Mouse (Mus musculus) forebrain, embryonic 11.5 days (tissue): Measurements from ENCODE around the gene Gstp1. TPM values are rescaled to one million over a fixed set of nuclear protein-coding genes. Genes with fewer than 3 reads are reported as not detected.
"Not testable (repeated sequence)": the region's sequence is repeated elsewhere in the genome, so short reads cannot be mapped to it uniquely, and the experiment has no call there.

Experiments
- ATAC-seq: fragments of 200-750 bp; cut with Nextera tagmentation; replicated peaks from 2 replicates; pipeline ENCODE4 v1.8.0; 2017; ENCODE audit warnings: moderate TSS enrichment; ENCODE audit not compliant: low FRiP score
- DNase-seq: peaks from one replicate; pipeline ENCODE4 v3.0.0-alpha.2; 2017; ENCODE audit warnings: low spot score
- H3K27ac ChIP-seq: fragments of 300-500 bp; sonication (generic); 2 replicates; pipeline ENCODE4 v1.5.1; 2014; ENCODE audit warnings: low read depth, low read length
- H3K27me3 ChIP-seq: fragments of 300-500 bp; sonication (generic); 2 replicates; pipeline ENCODE4 v1.6.1; 2014; ENCODE audit warnings: mild to moderate bottlenecking, low read length, mixed read lengths; ENCODE audit not compliant: control insufficient read depth, insufficient read depth
- H3K36me3 ChIP-seq: fragments of 300-500 bp; sonication (generic); 2 replicates; pipeline ENCODE4 v1.6.1; 2014; ENCODE audit warnings: mild to moderate bottlenecking, low read length, moderate library complexity, mixed read lengths; ENCODE audit not compliant: control insufficient read depth, insufficient read depth
- H3K4me1 ChIP-seq: fragments of 300-500 bp; sonication (generic); replicated peaks from 2 replicates; pipeline ENCODE4 v1.6.1; 2014; ENCODE audit warnings: low read length, mixed read lengths; ENCODE audit not compliant: control insufficient read depth, insufficient read depth
- H3K4me2 ChIP-seq: fragments of 300-500 bp; sonication (generic); 2 replicates; pipeline ENCODE4 v1.6.1; 2014; ENCODE audit warnings: low read depth, mild to moderate bottlenecking, low read length, moderate library complexity, mixed read lengths; ENCODE audit not compliant: severe bottlenecking
- H3K4me3 ChIP-seq: fragments of 300-500 bp; sonication (generic); 2 replicates; pipeline ENCODE4 v1.5.1; 2014; ENCODE audit warnings: low read depth, low read length
- H3K9ac ChIP-seq: fragments of 300-500 bp; sonication (generic); 2 replicates; pipeline ENCODE4 v1.6.1; 2014; ENCODE audit warnings: low read length
- H3K9me3 ChIP-seq: fragments of 300-500 bp; sonication (generic); 2 replicates; pipeline ENCODE4 v1.6.1; 2016; ENCODE audit warnings: low read length, mixed read lengths; ENCODE audit not compliant: control insufficient read depth
- WGBS: fragments of 180-500 bp; shearing (Covaris S2); extraction: QIAGEN DNeasy Blood & Tissue Kit; methylation state at CpG from one replicate; pipeline ENCODE4 v1.1.7; 2014; 5-methylcytosine and 5-hydroxymethylcytosine counted together
- polyA plus RNA-seq: library from polyadenylated mRNA; unstranded; fragments of >200 nt; fragmentation: Nextera tagmentation; extraction: Ambion mirVana; gene quantifications from 2 replicates; pipeline ENCODE4 v1.2.1, GENCODE M21; 2014

Gstp1 gene
- polyA plus RNA-seq, 1 experiment from 2014 or later: 347 TPM

DNA sequence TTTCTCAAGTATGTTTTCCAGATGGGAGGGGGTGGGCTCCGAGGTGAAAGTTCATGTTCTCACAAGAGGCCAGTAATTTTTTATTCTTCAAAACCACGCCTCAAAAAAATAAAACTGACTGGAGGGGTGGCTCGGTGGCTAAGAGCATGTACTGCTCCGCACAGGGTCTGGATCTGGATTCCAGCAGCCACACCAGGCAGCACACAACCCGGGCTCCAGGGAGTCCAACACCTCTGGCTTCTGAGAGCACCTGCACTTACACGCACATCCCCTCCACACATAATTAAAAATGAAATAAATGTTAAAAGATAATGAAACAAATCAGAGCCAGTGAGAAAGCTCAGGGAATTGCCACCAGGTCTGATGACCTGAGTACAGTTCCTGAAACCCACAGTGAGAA is 28.5 kb upstream of the Gstp1 start:
- ATAC-seq (no peak), DNase-seq (no peak)
- 86% methylated on average over 6 of the region's 6 CpGs for WGBS
- Histone ChIP-seq H3K9ac (no peak overlapping the region), H3K4me3 (no peak overlapping the region), H3K27me3 (no peaks in the 10 kb centered on the region), H3K27ac (no peak overlapping the region), H3K4me2 (no peak overlapping the region), H3K4me1 (no peaks in the 10 kb centered on the region), H3K9me3 (no peaks in the 10 kb centered on the region), H3K36me3 (no peaks in the 10 kb centered on the region)

DNA sequence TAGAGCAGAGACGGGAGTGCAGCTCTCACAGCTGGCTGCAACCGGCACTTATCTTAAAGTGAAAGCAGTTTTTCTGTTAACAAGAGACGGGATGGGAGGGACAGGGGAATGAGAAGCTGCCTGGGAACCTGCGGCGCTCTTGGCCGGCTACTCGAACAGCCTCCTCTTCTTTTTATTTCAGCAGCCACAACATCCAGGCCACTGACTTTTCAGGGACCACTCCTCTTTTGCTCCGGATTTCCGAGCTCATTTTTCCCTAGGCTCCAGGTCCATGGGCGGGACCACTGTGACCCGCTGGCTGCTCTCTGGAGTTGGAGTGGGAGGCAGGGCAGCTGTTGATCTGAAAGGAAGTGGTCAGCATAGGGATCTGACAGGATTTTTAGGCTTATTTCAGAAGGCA is 26.7 kb upstream of the Gstp1 start:
- H3K4me2 ChIP-seq, H3K9ac ChIP-seq, H3K9me3 ChIP-seq, H3K27me3 ChIP-seq, H3K27ac ChIP-seq, H3K4me1 ChIP-seq, ATAC-seq, DNase-seq, H3K36me3 ChIP-seq, H3K4me3 ChIP-seq: not testable (repeated sequence)
- 52% methylated on average over 4 of the region's 11 CpGs for WGBS

DNA sequence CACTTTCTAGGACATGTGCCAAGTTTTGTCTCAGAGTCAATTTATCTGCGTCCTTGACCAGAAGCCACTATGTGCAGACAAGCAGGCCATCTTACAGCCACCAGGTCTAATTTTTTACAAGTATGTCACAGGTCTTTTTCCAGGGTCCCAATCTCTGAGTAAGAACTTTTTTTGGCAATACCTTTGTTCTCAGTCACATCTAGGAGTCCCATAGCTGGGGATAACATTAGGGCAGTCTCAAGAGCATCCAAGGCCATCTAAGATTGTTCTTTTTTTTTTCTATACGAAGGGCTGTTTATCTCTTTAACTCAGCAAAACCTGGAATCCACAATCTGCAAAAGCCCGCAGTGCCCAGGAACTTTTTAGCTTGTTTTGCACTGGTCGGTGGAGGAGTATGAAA is 25.6 kb upstream of the Gstp1 start:
- ATAC-seq, H3K36me3 ChIP-seq: not testable (repeated sequence)

DNA sequence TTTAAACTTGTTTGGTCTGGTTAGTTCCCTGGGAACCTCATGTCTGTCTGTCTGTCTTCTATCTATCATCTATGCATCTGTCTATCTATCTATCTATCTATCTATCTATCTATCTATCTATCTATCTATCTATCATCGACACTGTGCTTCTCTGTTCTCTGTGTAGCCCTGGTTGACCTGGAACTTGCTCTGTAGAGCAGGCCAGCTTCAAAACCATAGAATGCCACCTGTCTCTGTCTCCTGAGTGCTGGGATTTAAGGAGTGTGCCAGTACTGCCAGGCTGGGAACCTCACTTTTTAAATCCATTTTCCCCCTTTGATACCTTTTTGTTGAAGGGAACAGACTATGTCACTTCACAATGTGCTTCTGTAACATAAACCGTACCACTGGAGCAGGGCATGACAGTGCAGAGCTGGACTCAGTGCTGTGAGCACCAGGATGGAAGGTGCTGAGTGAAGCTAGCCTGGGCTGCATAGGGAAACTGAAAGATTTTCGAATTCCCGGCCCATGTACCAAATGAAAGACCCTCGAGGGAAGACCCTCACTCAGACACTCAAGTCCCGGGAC is 23.2 kb upstream of the Gstp1 start:
- no peaks in the 10 kb centered on the region for H3K9me3 ChIP-seq
- WGBS: 97% methylated on average over 6 of the region's 6 CpGs
- no peak overlapping the region for H3K4me2 ChIP-seq
- no peaks in the 10 kb centered on the region for H3K4me1 ChIP-seq
- H3K4me3 ChIP-seq: no peak overlapping the region
- DNase-seq (no peak), ATAC-seq (no peak)
- no peaks in the 10 kb centered on the region for H3K36me3 ChIP-seq
- H3K9ac ChIP-seq: no peak overlapping the region
- no peaks in the 10 kb centered on the region for H3K27me3 ChIP-seq
- H3K27ac ChIP-seq: no peak overlapping the region

More for the DNA sequence above, 25.6 kb upstream of the Gstp1 start:
- H3K4me2 ChIP-seq, H3K4me1 ChIP-seq, H3K9ac ChIP-seq, DNase-seq, H3K27me3 ChIP-seq, H3K9me3 ChIP-seq, H3K4me3 ChIP-seq, H3K27ac ChIP-seq: not testable (repeated sequence)
- WGBS: 95% methylated on average over 3 of the region's 4 CpGs

DNA sequence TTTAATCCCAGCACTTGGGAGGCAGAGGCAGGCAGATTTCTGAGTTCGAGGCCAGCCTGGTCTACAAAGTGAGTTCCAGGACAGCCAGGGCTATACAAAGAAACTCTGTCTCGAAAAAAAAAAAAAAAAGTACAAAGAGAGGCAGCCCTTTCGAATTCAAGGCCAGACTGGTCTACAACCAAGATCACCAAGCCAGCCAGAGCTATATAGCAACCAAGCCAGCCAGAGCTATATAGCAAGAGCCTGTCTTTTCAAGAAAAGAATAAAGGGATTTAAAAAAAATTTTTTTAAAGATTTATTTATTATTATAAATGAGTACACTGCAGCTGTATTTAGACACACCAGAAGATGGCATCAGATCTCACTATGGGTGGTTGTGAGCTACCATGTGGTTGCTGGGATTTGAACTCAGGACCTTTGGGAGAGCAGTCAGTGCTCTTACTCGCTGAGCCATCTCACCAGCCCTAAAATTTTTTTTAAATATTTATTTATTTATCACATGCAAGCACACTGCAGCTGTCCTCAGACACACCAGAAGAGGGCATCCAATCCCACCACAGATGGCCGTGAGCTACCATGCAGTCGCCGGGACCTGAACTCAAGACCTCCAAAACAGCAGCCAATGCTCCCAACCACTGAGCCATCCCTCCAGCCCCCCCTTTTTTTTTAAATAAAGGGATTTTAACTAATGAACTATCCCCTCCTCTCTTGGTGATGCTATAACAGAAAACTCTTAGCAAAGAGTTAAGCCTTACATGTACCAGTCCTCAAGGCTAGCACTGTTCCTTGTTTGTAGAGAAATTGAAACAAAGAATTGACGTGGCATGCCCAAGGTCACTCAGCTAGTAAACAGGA is 22.5 kb upstream of the Gstp1 start:
- not testable (repeated sequence) for H3K9ac ChIP-seq, H3K4me3 ChIP-seq, ATAC-seq, H3K4me2 ChIP-seq, H3K9me3 ChIP-seq, H3K27me3 ChIP-seq, H3K27ac ChIP-seq, DNase-seq, H3K4me1 ChIP-seq, H3K36me3 ChIP-seq
- WGBS: 93% methylated on average over 8 of the region's 8 CpGs

DNA sequence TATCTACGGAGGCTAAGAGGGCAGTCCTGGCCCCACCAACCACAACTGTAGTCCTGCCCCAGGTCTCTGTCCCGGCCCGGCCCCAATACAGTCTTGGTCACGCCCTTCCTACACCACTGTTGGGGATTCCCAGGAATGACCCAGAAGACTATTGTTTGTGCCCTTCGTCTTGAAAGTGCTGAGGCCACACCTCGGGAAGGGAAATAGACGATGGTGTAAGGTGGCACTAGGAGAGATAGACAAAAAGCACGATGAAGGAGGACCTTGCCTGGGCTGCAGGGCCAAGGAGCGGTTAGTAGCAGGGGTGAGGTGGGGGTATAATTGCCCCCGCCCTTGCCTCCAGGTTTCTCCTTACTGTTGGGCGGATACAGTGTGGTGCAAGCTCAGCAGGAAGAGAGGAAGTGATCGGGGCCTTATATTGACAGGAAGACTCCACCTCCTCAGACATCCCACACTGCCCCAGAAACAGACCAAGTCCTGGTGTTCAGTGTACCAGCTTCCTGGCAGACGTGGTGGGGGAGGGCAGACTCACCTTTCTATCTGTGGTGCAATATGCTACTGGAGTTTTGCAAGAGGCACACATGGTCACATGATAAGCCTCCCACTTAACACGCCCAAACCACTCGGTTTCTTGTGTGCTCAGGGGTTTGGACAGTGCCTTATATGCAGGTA is 21.4 kb upstream of the Gstp1 start, which contains the start of gene Gstp3:
Gene Gstp3 (minus strand): TSS at position 501 of the 672 bp plus-strand sequence.
- H3K36me3 ChIP-seq: no peaks in the 10 kb centered on the region
- no peak within 1 kb of the TSS for H3K4me3 ChIP-seq
- no peaks in the 10 kb centered on the region for H3K27me3 ChIP-seq
- no peak within 1 kb of the TSS for H3K9ac ChIP-seq
- no peak for DNase-seq
- no peaks in the 10 kb centered on the region for H3K9me3 ChIP-seq
- ATAC-seq: no peak
- WGBS: 88% methylated on average over 15 of the region's 15 CpGs
- H3K4me2 ChIP-seq: no peak within 1 kb of the TSS
- H3K4me1 ChIP-seq: no peaks in the 10 kb centered on the region
- no peak within 1 kb of the TSS for H3K27ac ChIP-seq

DNA sequence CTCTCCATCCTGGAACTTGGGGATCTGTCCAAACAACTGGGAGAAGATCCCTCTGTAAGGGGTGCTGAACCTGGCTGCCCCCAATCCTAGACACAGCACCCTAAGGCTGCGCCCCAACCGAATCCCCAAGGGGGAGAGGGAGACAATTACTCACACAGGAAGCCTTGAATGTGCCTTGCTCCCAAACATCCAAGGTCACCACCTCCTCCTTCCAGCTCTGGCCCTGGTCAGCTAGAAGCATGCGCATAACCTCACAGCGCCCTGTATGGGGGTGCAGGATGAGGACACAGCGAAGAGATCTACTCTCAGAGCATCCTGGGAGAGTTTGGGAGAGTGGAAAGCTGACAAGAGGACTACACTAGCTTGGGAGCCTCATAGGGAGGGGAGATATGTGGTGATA is 20.8 kb upstream of the Gstp1 start:
- 88% methylated on average over 5 of the region's 5 CpGs for WGBS
- no peaks in the 10 kb centered on the region for H3K4me1 ChIP-seq
- ATAC-seq: no peak

DNA sequence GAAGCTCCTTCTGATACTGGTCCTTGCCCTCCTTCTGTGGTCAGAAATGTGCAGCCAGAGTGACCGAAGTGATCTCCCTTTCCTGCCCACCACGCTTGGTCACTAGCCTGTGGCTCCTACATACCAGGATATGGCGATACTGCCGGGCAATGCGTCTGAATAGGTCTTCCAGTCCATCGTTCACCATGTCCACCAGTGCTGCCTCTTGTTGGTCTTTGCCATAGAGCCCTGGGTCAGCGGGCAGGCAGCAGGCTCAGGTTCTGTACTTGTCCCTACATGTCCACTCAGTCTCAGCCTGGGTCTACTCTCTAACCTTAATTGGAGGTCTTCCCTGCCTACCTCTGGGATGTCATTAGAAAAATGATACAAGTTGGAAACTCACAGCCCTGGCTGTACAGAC is 20.2 kb upstream of the Gstp1 start:
- DNase-seq: no peak

More for the DNA sequence above, 20.8 kb upstream of the Gstp1 start:
- H3K4me3 ChIP-seq: no peak overlapping the region
- no peak overlapping the region for H3K9ac ChIP-seq
- H3K4me2 ChIP-seq: no peak overlapping the region
- no peaks in the 10 kb centered on the region for H3K9me3 ChIP-seq
- H3K27me3 ChIP-seq: no peaks in the 10 kb centered on the region
- H3K36me3 ChIP-seq: no peaks in the 10 kb centered on the region
- no peak for DNase-seq
- H3K27ac ChIP-seq: no peak overlapping the region

More for the DNA sequence above, 20.2 kb upstream of the Gstp1 start:
- 91% methylated on average over 7 of the region's 7 CpGs for WGBS
- Histone ChIP-seq H3K27me3 (no peaks in the 10 kb centered on the region), H3K4me3 (no peak overlapping the region), H3K4me2 (no peak overlapping the region), H3K4me1 (no peaks in the 10 kb centered on the region), H3K27ac (no peak overlapping the region), H3K36me3 (no peaks in the 10 kb centered on the region), H3K9ac (no peak overlapping the region), H3K9me3 (no peaks in the 10 kb centered on the region)
- ATAC-seq: no peak
